Mouse (Mus musculus) olfactory bulb, adult 2 months (tissue): ENCODE measurements around the gene Mtg1. TPM values are rescaled to one million over a fixed set of nuclear protein-coding genes. Genes with fewer than 3 reads are reported as not detected.
"Not testable (repeated sequence)": the region's sequence is repeated elsewhere in the genome, so short reads cannot be mapped to it uniquely, and the experiment has no call there.

Experiments
- H3K27ac ChIP-seq: fragments of 200-500 bp; 2 replicates; pipeline ENCODE4 v1.5.1; 2012; ENCODE audit warnings: low read depth, low read length; ENCODE audit not compliant: insufficient read depth
- H3K4me1 ChIP-seq: fragments of 200-500 bp; 2 replicates; pipeline ENCODE4 v1.6.1; 2012; ENCODE audit warnings: low read length; ENCODE audit not compliant: control insufficient read depth, insufficient read depth
- H3K4me3 ChIP-seq: fragments of 200-500 bp; 2 replicates; pipeline ENCODE4 v1.5.1; 2012; ENCODE audit warnings: mild to moderate bottlenecking, low read depth, low read length, moderate library complexity; ENCODE audit not compliant: insufficient read depth
- CTCF ChIP-seq: fragments of 200-500 bp; IDR thresholded peaks from 2 replicates; pipeline ENCODE4 v1.5.1; 2012; ENCODE audit warnings: low read depth, mild to moderate bottlenecking, low read length, moderate library complexity; ENCODE audit not compliant: insufficient read depth
- POLR2A ChIP-seq: fragments of 200-500 bp; IDR thresholded peaks from 2 replicates; pipeline ENCODE4 v1.6.1; 2012; ENCODE audit warnings: mild to moderate bottlenecking, low read depth, low read length, moderate library complexity; ENCODE audit not compliant: insufficient read depth
- WGBS: fragments of 180-500 bp; shearing (Covaris S2); methylation state at CpG from one replicate; pipeline ENCODE4 v1.1.7; 2018; 5-methylcytosine and 5-hydroxymethylcytosine counted together
- polyA plus RNA-seq: library from polyadenylated mRNA; stranded (reverse); fragments of >200 nt; gene quantifications from 2 replicates; pipeline ENCODE4 v1.2.4, GENCODE M21; 2012; ENCODE audit warnings: low replicate concordance; ENCODE audit not compliant: missing spikeins, insufficient read depth, insufficient read length

The Mtg1 gene
- polyA plus RNA-seq, 1 experiment, result not detected

GRCm38 (mm10) chr7:140124382-140124781 lies 13.0 kb upstream of the Mtg1 start:
- 91% methylated on average over 1 of the region's 1 CpGs for WGBS

GRCm38 (mm10) chr7:140125278-140126021 lies 11.9 kb upstream of the Mtg1 start:
- WGBS, result 1% methylated on average over 40 of the region's 40 CpGs
- H3K27ac ChIP-seq, result no peak overlapping the region
- H3K4me3 ChIP-seq, result peak overlapping the region; percentile 62
- H3K4me1 ChIP-seq, result 0 out of 2 replicates have a peak, but pooled peaks cover 5% of the 10 kb centered on the region
- TF ChIP-seq CTCF, result no peak
- TF ChIP-seq POLR2A, result no peak

More at GRCm38 (mm10) chr7:140124382-140124781, 13.0 kb upstream of the Mtg1 start:
- H3K4me1 ChIP-seq, result 0 out of 2 replicates have a peak, but pooled peaks cover 5% of the 10 kb centered on the region
- H3K27ac ChIP-seq, result no peak overlapping the region
- no peak overlapping the region for H3K4me3 ChIP-seq
- TF ChIP-seq POLR2A (no peak), CTCF (no peak)

GRCm38 (mm10) chr7:140126022-140126350 lies 11.4 kb upstream of the Mtg1 start:
- Histone ChIP-seq H3K4me3 (peak overlapping the region; percentile 62), H3K4me1 (0 out of 2 replicates have a peak, but pooled peaks cover 5% of the 10 kb centered on the region), H3K27ac (no peak overlapping the region)
- TF ChIP-seq POLR2A, result no peak
- TF ChIP-seq CTCF, result no peak
- 8% methylated on average over 5 of the region's 5 CpGs for WGBS

- 91% methylated on average over 3 of the region's 3 CpGs for WGBS
- H3K27ac ChIP-seq, result no peak overlapping the region
- no peak overlapping the region for H3K4me3 ChIP-seq
- TF ChIP-seq POLR2A (no peak), CTCF (no peak)
- H3K4me1 ChIP-seq, result 0 out of 2 replicates have a peak, but pooled peaks cover 5% of the 10 kb centered on the region
Observed at GRCm38 (mm10) chr7:140126934-140127333, 10.4 kb upstream of the Mtg1 start.

GRCm38 (mm10) chr7:140127911-140128310 lies 9.5 kb upstream of the Mtg1 start:
- Histone ChIP-seq H3K27ac (no peak overlapping the region), H3K4me1 (0 out of 2 replicates have a peak, but pooled peaks cover 5% of the 10 kb centered on the region), H3K4me3 (no peak overlapping the region)
- 83% methylated on average over 2 of the region's 2 CpGs for WGBS
- no peak for TF ChIP-seq POLR2A
- TF ChIP-seq CTCF, result no peak

- H3K4me1 ChIP-seq, H3K27ac ChIP-seq, H3K4me3 ChIP-seq: not testable (repeated sequence)
- WGBS, result 88% methylated on average over 7 of the region's 7 CpGs
Observed at GRCm38 (mm10) chr7:140132184-140132583, 5.2 kb upstream of the Mtg1 start.

GRCm38 (mm10) chr7:140134033-140134432 lies 3.3 kb upstream of the Mtg1 start:
- H3K4me3 ChIP-seq, H3K4me1 ChIP-seq, H3K27ac ChIP-seq: not testable (repeated sequence)
- 85% methylated on average over 7 of the region's 7 CpGs for WGBS

- no peak overlapping the region for H3K4me3 ChIP-seq
- H3K27ac ChIP-seq, result no peak overlapping the region
- TF ChIP-seq CTCF, result no peak
- no peak for TF ChIP-seq POLR2A
- WGBS, result 87% methylated on average over 5 of the region's 5 CpGs
- H3K4me1 ChIP-seq, result no peaks in the 10 kb centered on the region
Observed at GRCm38 (mm10) chr7:140135106-140135770, 2.1 kb upstream of the Mtg1 start.

GRCm38 (mm10) chr7:140138021-140138310 lies 602 bp downstream of the Mtg1 start:
- no peaks in the 10 kb centered on the region for H3K4me1 ChIP-seq
- peak overlapping the region; percentile 98 for H3K4me3 ChIP-seq
- 0% methylated on average over 8 of the region's 8 CpGs for WGBS
- H3K27ac ChIP-seq, result peak overlapping the region; percentile 85
- TF ChIP-seq CTCF (no peak), POLR2A (no peak)
